Mouse (Mus musculus) embryonic facial prominence, embryonic 14.5 days (tissue): ENCODE data around the gene H1f0. TPM values are rescaled to one million over a fixed set of nuclear protein-coding genes. Genes with fewer than 3 reads are reported as not detected.

Source experiments
- ATAC-seq: fragments of 200-750 bp; cut with Nextera tagmentation; 2 replicates; pipeline ENCODE4 v1.8.0; 2017; ENCODE audit warnings: low read depth, moderate number of reproducible peaks, moderate TSS enrichment
- DNase-seq: peaks from one replicate; pipeline ENCODE4 v3.0.0-alpha.2; 2015; ENCODE audit warnings: low spot score
- H3K27ac ChIP-seq: fragments of 300-500 bp; sonication (generic); replicated peaks from 2 replicates; pipeline ENCODE4 v1.5.1; 2014; ENCODE audit warnings: low read depth, mild to moderate bottlenecking, low read length, moderate library complexity
- H3K27me3 ChIP-seq: fragments of 300-500 bp; sonication (generic); replicated peaks from 2 replicates; pipeline ENCODE4 v1.6.1; 2014; ENCODE audit warnings: low read length; ENCODE audit not compliant: control insufficient read depth, insufficient read depth
- H3K36me3 ChIP-seq: fragments of 300-500 bp; sonication (generic); 2 replicates; pipeline ENCODE4 v1.6.1; 2014; ENCODE audit warnings: low read length, mixed read lengths; ENCODE audit not compliant: control insufficient read depth, insufficient read depth
- H3K4me1 ChIP-seq: fragments of 300-500 bp; sonication (generic); 2 replicates; pipeline ENCODE4 v1.6.1; 2014; ENCODE audit warnings: antibody characterized with exemption, low read length; ENCODE audit not compliant: control insufficient read depth, insufficient read depth
- H3K4me2 ChIP-seq: fragments of 300-500 bp; sonication (generic); 2 replicates; pipeline ENCODE4 v1.6.1; 2014; ENCODE audit warnings: low read depth, mild to moderate bottlenecking, low read length, moderate library complexity, mixed read lengths
- H3K4me3 ChIP-seq: fragments of 300-500 bp; sonication (generic); 2 replicates; pipeline ENCODE4 v1.5.1; 2014; ENCODE audit warnings: low read depth, mild to moderate bottlenecking, low read length
- H3K9ac ChIP-seq: fragments of 300-500 bp; sonication (generic); 2 replicates; pipeline ENCODE4 v1.6.1; 2014; ENCODE audit warnings: low read depth, mild to moderate bottlenecking, low read length, moderate library complexity, mixed read lengths
- H3K9me3 ChIP-seq: fragments of 300-500 bp; sonication (generic); 2 replicates; pipeline ENCODE4 v1.6.1; 2016; ENCODE audit warnings: low read length; ENCODE audit not compliant: control insufficient read depth
- WGBS: fragments of 180-500 bp; shearing (Covaris S2); extraction: QIAGEN DNeasy Blood & Tissue Kit; methylation state at CpG from one replicate; pipeline ENCODE4 v1.1.7; 2014; 5-methylcytosine and 5-hydroxymethylcytosine counted together
- microRNA-seq: library from miRNA; unstranded; fragments of <30 nt; microRNA quantifications from one replicate; pipeline ENCODE4, GENCODE M21; 2016; ENCODE audit warnings: borderline number of aligned reads
- polyA plus RNA-seq: library from polyadenylated mRNA; unstranded; fragments of >200 nt; fragmentation: Nextera tagmentation; extraction: Ambion mirVana; gene quantifications from 2 replicates; pipeline ENCODE4 v1.2.1, GENCODE M21; 2014

H1f0 gene
- polyA plus RNA-seq, 1 experiment from 2014 or later, result 168 TPM

DNA sequence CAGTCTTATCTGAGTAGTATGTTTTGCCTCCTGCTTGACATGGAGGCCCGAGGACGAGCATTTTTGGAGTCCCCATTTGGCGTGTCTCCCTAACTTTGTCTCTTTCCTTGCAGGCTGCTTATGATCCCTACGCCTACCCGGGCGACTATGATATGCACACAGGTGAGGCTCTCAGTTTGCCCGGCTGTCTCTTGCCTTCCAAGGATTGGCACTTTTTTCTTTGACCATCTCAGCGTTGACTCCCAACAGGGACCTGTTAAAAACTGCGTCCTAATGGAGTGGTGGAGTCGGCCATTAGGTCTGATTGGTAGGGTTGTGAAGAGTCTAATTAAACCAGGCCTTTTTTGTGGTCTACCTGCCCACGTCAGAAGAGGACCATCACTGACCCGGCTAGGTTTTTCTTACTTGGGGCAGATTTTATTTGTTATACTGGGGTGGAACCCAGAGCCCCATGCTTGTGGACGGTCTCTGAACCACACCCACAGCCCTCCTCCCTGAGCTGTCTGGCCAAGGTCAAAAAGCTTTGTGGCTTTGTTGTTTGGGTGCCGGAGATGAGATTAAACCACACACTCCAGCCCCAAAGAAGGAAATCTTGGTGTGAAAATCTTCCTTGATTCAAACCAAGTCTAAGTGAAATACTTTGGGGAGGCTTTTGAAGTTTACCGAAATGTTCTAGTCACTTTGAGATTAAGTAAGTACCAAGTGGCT, 47.6 kb downstream of the H1f0 start:
- Histone ChIP-seq H3K9me3 (no peaks in the 10 kb centered on the region), H3K4me3 (peak overlapping the region; percentile 76), H3K4me2 (peak overlapping the region; percentile 70), H3K27ac (0 out of 2 replicates have a peak overlapping the region, but pooled peaks have one; percentile 18), H3K36me3 (peaks cover 44% of the 10 kb centered on the region), H3K9ac (peak overlapping the region; percentile 82), H3K27me3 (no peaks in the 10 kb centered on the region), H3K4me1 (peaks cover 10% of the 10 kb centered on the region)
- ATAC-seq (no peak), DNase-seq (no peak)
- WGBS, result 36% methylated on average over 15 of the region's 15 CpGs

DNA sequence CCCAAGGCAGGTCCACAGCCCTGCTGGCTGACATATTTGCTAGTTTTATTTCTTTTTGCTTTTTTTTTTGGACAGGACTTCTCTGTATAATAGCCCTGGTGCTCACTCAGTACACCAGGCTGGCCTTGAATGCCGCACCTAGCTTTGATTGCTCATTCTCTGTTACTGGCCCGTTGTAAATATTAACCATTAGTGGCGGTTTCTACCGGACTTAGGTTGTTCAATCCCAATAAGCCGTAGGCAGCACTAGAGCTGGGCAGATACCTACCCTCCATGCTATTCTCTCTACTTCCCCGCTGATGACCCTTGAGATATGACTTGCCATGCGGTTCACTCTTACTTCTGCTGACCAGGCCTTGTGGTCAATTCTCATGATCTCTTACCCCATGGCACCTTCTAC, 51.3 kb downstream of the H1f0 start:
- WGBS, result 97% methylated on average over 7 of the region's 7 CpGs
- ATAC-seq (no peak), DNase-seq (no peak)
- no peak overlapping the region for H3K27ac ChIP-seq
- no peak overlapping the region for H3K4me3 ChIP-seq
- no peaks in the 10 kb centered on the region for H3K27me3 ChIP-seq
- no peak overlapping the region for H3K4me2 ChIP-seq
- H3K36me3 ChIP-seq, result peaks cover 82% of the 10 kb centered on the region
- H3K9ac ChIP-seq, result no peak overlapping the region
- peaks cover 6% of the 10 kb centered on the region for H3K4me1 ChIP-seq
- no peaks in the 10 kb centered on the region for H3K9me3 ChIP-seq

Small RNAs within 50 kb of the gene (microRNA-seq; reads per million reads assigned to microRNA genes)
- 2.2 reads per million, percentile 8 among the genes with 10 or more reads in this experiment for gene Mir6956

Other genes with a start within 250 kb of the H1f0 start
- 6.1 and 6.3 TPM in 2 replicates for gene Card10, start 225.4 kb upstream of the H1f0 start, polyA plus RNA-seq
- 30.8 and 36.1 TPM in 2 replicates for gene Cdc42ep1, start 185.8 kb upstream of the H1f0 start, polyA plus RNA-seq
- 0.89 and 1.4 TPM in 2 replicates for gene Lgals2, start 172.9 kb upstream of the H1f0 start, polyA plus RNA-seq
- gene Gga1, start 151.3 kb upstream of the H1f0 start, polyA plus RNA-seq, result 42.5 and 46.9 TPM in 2 replicates
- 0.58 and 0.98 TPM in 2 replicates for gene Gm49510, start 128.8 kb upstream of the H1f0 start, polyA plus RNA-seq
- gene Sh3bp1, start 128.7 kb upstream of the H1f0 start, polyA plus RNA-seq, result 40.8 and 44.1 TPM in 2 replicates
- gene Pdxp, start 114.5 kb upstream of the H1f0 start, polyA plus RNA-seq, result 19.6 and 21.0 TPM in 2 replicates
- 2,628 and 2,877 TPM in 2 replicates for gene Lgals1, start 101.7 kb upstream of the H1f0 start, polyA plus RNA-seq
- gene Nol12, start 93.5 kb upstream of the H1f0 start, polyA plus RNA-seq, result 51.1 and 54.3 TPM in 2 replicates
- 46.2 and 47.4 TPM in 2 replicates for gene Triobp, start 80.7 kb upstream of the H1f0 start, polyA plus RNA-seq
- not detected in 2 replicates for gene Galr3, start 13.4 kb downstream of the H1f0 start, polyA plus RNA-seq
- 42.6 and 43.6 TPM in 2 replicates for gene Ankrd54, start 34.4 kb downstream of the H1f0 start, polyA plus RNA-seq
- 197 and 220 TPM in 2 replicates for gene Eif3l, start 46.7 kb downstream of the H1f0 start, polyA plus RNA-seq
- gene Micall1, start 80.4 kb downstream of the H1f0 start, polyA plus RNA-seq, result 10.5 and 10.8 TPM in 2 replicates
- 305 TPM in 2 replicates for gene Polr2f, start 112.6 kb downstream of the H1f0 start, polyA plus RNA-seq
- gene 1700088E04Rik, start 112.8 kb downstream of the H1f0 start, polyA plus RNA-seq, result 8.5 and 12.2 TPM in 2 replicates
- gene Sox10, start 136.8 kb downstream of the H1f0 start, polyA plus RNA-seq, result 16.2 and 17.7 TPM in 2 replicates
- 18.1 and 21.3 TPM in 2 replicates for gene Pick1, start 200.7 kb downstream of the H1f0 start, polyA plus RNA-seq
- gene Gm49486, start 200.9 kb downstream of the H1f0 start, polyA plus RNA-seq, result 1.1 TPM in 2 replicates
- gene Slc16a8, start 226.3 kb downstream of the H1f0 start, polyA plus RNA-seq, result 0.28 and 0.29 TPM in 2 replicates